Mouse (Mus musculus) kidney, postnatal 0 days (tissue): ENCODE results near the gene Nub1. TPM values are rescaled to one million over a fixed set of nuclear protein-coding genes. Genes with fewer than 3 reads are reported as not detected.
A peak's percentile ranks its signal among the peaks of the same experiment; 100 is the strongest.

ENCODE experiments used
- ATAC-seq: fragments of 200-750 bp; cut with Nextera tagmentation; replicated peaks from 2 replicates; pipeline ENCODE4 v1.8.0; 2017; ENCODE audit warnings: low read depth, moderate number of reproducible peaks, moderate TSS enrichment, moderate library complexity; ENCODE audit not compliant: low FRiP score
- DNase-seq: peaks from one replicate; pipeline ENCODE4 v3.0.0-alpha.2; 2016; ENCODE audit warnings: low spot score
- H3K27ac ChIP-seq: fragments of 300-500 bp; sonication (generic); 2 replicates; pipeline ENCODE4 v1.5.1; 2014; ENCODE audit warnings: mild to moderate bottlenecking
- H3K27me3 ChIP-seq: fragments of 300-500 bp; sonication (generic); 2 replicates; pipeline ENCODE4 v1.6.1; 2014; ENCODE audit warnings: low read length, mixed read lengths; ENCODE audit not compliant: insufficient read depth
- H3K36me3 ChIP-seq: fragments of 300-500 bp; sonication (generic); 2 replicates; pipeline ENCODE4 v1.6.1; 2014; ENCODE audit warnings: low read length, mixed read lengths; ENCODE audit not compliant: insufficient read depth
- H3K4me1 ChIP-seq: fragments of 300-500 bp; sonication (generic); replicated peaks from 2 replicates; pipeline ENCODE4 v1.6.1; 2014; ENCODE audit warnings: antibody characterized with exemption, low read length, mixed read lengths; ENCODE audit not compliant: insufficient read depth
- H3K4me2 ChIP-seq: fragments of 300-500 bp; sonication (generic); 2 replicates; pipeline ENCODE4 v1.6.1; 2014; ENCODE audit warnings: mild to moderate bottlenecking, low read length, moderate library complexity, mixed read lengths
- H3K4me3 ChIP-seq: fragments of 300-500 bp; sonication (generic); replicated peaks from 2 replicates; pipeline ENCODE4 v1.5.1; 2014; ENCODE audit warnings: low read depth, low read length
- H3K9ac ChIP-seq: fragments of 300-500 bp; sonication (generic); 2 replicates; pipeline ENCODE4 v1.6.1; 2014; ENCODE audit warnings: low read depth, low read length
- H3K9me3 ChIP-seq: fragments of 300-500 bp; sonication (generic); replicated peaks from 2 replicates; pipeline ENCODE4 v1.6.1; 2016; ENCODE audit warnings: low read length, inconsistent platforms, mixed read lengths
- CTCF ChIP-seq: IDR thresholded peaks from 2 replicates; pipeline ENCODE4 v1.5.1; 2016; ENCODE audit warnings: antibody characterized with exemption, low read depth, mild to moderate bottlenecking, moderate library complexity
- WGBS: fragments of 180-500 bp; shearing (Covaris S2); extraction: QIAGEN DNeasy Blood & Tissue Kit; methylation state at CpG from one replicate; pipeline ENCODE4 v1.1.7; 2014; 5-methylcytosine and 5-hydroxymethylcytosine counted together
- polyA plus RNA-seq: library from polyadenylated mRNA; unstranded; fragments of >200 nt; fragmentation: Nextera tagmentation; extraction: Ambion mirVana; gene quantifications from 2 replicates; pipeline ENCODE4 v1.2.1, GENCODE M21; 2015

Gene Nub1
- 35.2 and 35.3 TPM in 2 replicates for polyA plus RNA-seq

DNA sequence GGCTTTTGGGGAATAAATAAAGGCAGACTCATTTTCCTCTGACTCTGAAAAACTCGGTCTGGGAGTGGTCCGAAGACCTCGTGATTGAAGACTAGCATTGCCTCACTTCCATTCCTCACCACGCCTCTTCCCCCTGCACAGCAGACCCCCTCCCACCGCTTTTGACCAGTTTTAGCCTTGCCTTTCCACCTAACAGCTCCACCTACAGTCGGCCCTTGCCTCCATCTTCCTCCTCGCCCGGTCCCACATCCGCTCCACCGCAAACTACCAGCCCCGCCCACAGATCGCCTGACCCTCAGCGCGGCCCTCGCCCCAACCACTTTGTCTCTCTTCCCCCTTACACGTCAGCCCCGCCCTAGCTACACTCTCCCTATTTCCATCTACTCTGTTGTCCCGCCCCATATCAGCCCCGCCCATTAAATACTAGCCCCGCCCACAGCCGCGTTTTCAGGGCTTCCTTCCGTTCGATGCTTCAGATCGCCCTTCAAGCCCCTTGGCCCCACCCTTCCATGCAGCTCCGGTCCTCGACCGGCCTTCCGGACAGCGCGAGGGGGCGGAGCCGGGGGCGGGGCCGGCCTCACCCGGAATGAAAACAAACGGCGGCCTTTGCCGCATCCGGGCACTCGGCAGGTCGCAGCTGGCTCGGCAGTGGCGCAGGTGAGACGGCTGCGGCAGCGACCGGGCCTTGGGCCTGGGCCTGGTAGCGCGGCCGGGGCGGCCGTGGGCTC lies at the start of gene Nub1:
TSS of gene Nub1 (plus strand) at position 167 of the 728 bp plus-strand sequence.
- peak; percentile 78 for TF ChIP-seq CTCF
- H3K9ac ChIP-seq, result peak within 1 kb of the TSS; percentile 93
- peak within 1 kb of the TSS; percentile 65 for H3K4me2 ChIP-seq
- peaks cover 14% of the 10 kb centered on the region for H3K36me3 ChIP-seq
- under 1% methylated on average over 53 of the region's 53 CpGs for WGBS
- H3K27ac ChIP-seq, result peak within 1 kb of the TSS; percentile 98
- H3K4me1 ChIP-seq, result no peaks in the 10 kb centered on the region
- H3K9me3 ChIP-seq, result no peaks in the 10 kb centered on the region
- H3K4me3 ChIP-seq, result peak within 1 kb of the TSS; percentile 93
- H3K27me3 ChIP-seq, result no peaks in the 10 kb centered on the region
- peak; percentile 100 for DNase-seq
- peak; percentile 97 for ATAC-seq

DNA sequence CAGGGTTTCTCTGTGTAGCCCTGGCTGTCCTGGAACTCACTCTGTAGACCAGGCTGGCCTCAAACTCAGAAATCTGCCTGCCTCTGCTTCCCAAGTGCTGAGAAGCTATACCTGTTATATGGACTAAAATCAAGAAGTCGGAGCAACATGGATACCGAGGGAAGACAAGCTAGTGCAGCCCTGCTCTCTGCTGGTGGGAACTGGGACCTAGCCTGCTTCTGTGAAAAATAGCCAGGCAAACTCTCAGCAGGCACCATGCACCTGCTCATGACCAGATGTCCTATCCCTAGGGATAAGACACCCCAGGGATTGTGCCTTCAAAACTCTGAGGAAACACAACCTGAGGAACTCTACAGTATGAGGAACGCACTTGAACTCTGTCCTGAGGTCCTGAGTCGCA lies 48.3 kb upstream of the Nub1 start:
- Histone ChIP-seq H3K4me1 (no peaks in the 10 kb centered on the region), H3K9ac (no peak overlapping the region), H3K4me3 (no peak overlapping the region), H3K9me3 (no peaks in the 10 kb centered on the region), H3K4me2 (no peak overlapping the region), H3K36me3 (no peaks in the 10 kb centered on the region), H3K27me3 (no peaks in the 10 kb centered on the region), H3K27ac (no peak overlapping the region)
- TF ChIP-seq CTCF, result peak; percentile 48
- DNase-seq (no peak), ATAC-seq (no peak)
- 82% methylated on average over 4 of the region's 4 CpGs for WGBS

DNA sequence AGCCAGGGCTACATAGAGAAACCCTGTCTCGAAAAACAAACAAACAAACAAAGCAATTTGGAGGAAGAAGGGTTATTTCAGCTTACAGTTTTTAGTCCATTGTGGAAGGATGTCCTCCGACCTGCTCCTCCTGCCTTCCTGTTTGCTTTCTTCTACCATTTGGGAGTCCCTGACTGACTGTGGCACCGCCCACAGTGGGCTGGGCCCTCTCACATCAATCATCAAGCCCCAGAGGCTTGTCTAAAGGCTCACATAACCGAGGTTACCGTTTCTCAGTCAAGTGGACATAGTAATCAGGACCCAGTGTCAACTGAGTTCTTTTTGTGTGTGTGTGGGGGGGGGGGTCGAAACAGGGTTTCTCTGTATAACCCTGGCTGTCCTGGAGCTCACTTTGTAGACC lies 47.2 kb upstream of the Nub1 start:
- Histone ChIP-seq H3K27ac (no peak overlapping the region), H3K4me1 (no peaks in the 10 kb centered on the region), H3K27me3 (no peaks in the 10 kb centered on the region), H3K4me2 (no peak overlapping the region), H3K9ac (no peak overlapping the region), H3K4me3 (no peak overlapping the region), H3K36me3 (no peaks in the 10 kb centered on the region), H3K9me3 (no peaks in the 10 kb centered on the region)
- DNase-seq (no peak), ATAC-seq (no peak)
- TF ChIP-seq CTCF, result no peak
- 44% methylated on average over 6 of the region's 6 CpGs for WGBS

DNA sequence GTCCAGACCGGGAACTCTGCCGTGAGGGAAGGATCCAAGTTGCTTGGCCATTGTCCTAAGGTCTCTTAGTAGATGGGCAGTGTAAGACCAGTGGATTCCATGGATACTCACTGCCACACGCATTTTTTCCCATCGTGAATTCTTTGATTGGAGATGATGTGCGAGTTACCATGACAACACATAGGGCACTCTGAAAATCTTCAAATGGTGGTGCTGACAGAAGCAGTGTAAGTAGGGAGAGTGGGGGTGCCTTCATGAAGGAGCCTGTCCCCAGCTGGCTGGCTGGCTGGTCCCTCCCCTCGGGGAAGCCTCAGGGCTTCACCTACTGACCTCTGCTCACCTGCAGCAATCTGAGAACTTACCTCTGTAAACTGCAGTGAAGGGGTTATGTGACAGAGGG lies 46.3 kb upstream of the Nub1 start:
- no peaks in the 10 kb centered on the region for H3K27me3 ChIP-seq
- DNase-seq (no peak), ATAC-seq (no peak)
- H3K4me3 ChIP-seq, result no peak overlapping the region
- no peaks in the 10 kb centered on the region for H3K4me1 ChIP-seq
- H3K36me3 ChIP-seq, result no peaks in the 10 kb centered on the region
- TF ChIP-seq CTCF, result no peak
- no peak overlapping the region for H3K27ac ChIP-seq
- H3K9me3 ChIP-seq, result no peaks in the 10 kb centered on the region
- no peak overlapping the region for H3K4me2 ChIP-seq
- 72% methylated on average over 6 of the region's 6 CpGs for WGBS
- H3K9ac ChIP-seq, result no peak overlapping the region

DNA sequence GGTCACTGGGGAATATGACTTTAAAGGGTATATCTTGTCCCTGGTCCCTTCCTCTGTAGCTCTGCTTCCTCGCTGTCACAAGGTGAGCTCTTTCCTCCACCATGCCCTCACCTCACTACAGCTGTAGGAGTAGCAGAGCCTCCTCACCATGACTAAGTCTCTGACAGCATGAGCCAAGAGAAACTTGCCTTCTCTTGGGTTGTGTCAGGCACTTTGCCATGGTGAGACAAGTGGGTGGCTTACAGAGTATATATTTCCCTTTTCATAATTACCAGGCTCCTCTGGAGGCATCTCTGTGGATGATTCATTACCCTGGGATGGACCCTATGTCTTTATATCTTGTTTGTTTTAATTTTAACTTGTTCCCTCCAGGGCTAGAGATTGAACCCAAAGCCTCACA lies 39.9 kb upstream of the Nub1 start:
- H3K27me3 ChIP-seq, result no peaks in the 10 kb centered on the region
- ATAC-seq (no peak), DNase-seq (no peak)
- H3K4me1 ChIP-seq, result no peaks in the 10 kb centered on the region
- H3K9me3 ChIP-seq, result no peaks in the 10 kb centered on the region
- H3K36me3 ChIP-seq, result no peaks in the 10 kb centered on the region
- TF ChIP-seq CTCF, result no peak
- 67% methylated on average over 1 of the region's 1 CpGs for WGBS
- no peak overlapping the region for H3K9ac ChIP-seq
- no peak overlapping the region for H3K27ac ChIP-seq
- no peak overlapping the region for H3K4me2 ChIP-seq
- H3K4me3 ChIP-seq, result no peak overlapping the region

DNA sequence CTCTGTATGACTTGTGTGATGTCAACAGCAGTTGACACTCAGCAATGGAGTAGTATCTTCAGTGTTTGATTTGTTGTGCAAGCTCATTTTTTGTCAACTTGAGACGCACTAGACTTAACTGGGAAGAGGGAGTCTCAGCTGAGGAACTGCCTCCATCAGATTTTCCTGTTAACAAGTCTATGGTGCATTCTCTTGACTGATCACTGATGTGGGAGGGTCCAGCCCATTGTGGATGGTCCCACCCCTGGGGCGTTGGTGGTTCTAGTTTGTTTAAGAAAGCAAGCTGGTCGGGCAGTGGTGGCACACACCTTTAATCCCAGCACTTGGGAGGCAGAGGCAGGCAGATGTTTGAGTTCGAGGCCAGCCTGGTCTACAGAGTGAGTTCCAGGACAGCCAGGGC lies 36.1 kb upstream of the Nub1 start:
- H3K9ac ChIP-seq, result no peak overlapping the region
- H3K4me1 ChIP-seq, result no peaks in the 10 kb centered on the region
- 65% methylated on average over 4 of the region's 4 CpGs for WGBS
- H3K36me3 ChIP-seq, result no peaks in the 10 kb centered on the region
- no peak overlapping the region for H3K4me2 ChIP-seq
- no peak for TF ChIP-seq CTCF
- DNase-seq (no peak), ATAC-seq (no peak)
- H3K4me3 ChIP-seq, result no peak overlapping the region
- H3K9me3 ChIP-seq, result no peaks in the 10 kb centered on the region
- no peak overlapping the region for H3K27ac ChIP-seq
- H3K27me3 ChIP-seq, result no peaks in the 10 kb centered on the region

DNA sequence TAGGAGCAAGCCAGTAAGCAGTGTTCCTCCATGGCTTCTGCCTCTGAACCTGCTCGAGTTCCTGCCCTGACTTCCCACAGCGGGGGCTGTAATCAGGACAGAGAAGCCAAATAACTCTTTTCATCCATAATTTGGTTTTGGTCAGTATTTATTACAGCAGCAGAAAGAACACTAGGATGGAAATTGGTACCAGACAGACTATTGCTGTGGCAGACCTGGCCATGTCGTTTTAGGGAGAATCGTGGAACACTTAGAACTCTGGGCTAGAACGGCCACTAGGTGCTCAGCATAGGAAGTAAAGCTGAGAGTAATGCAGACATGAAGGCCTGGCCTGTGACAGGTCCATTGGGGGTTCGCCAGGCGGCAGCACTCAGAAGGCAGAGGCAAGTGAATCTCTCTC lies 35.6 kb upstream of the Nub1 start:
- no peak overlapping the region for H3K4me2 ChIP-seq
- no peak overlapping the region for H3K9ac ChIP-seq
- no peak overlapping the region for H3K27ac ChIP-seq
- no peaks in the 10 kb centered on the region for H3K4me1 ChIP-seq
- no peak overlapping the region for H3K4me3 ChIP-seq
- no peak for ATAC-seq
- no peaks in the 10 kb centered on the region for H3K36me3 ChIP-seq
- WGBS, result 77% methylated on average over 7 of the region's 7 CpGs
- H3K9me3 ChIP-seq, result no peaks in the 10 kb centered on the region
- no peak for DNase-seq
- TF ChIP-seq CTCF, result no peak
- H3K27me3 ChIP-seq, result no peaks in the 10 kb centered on the region
